Comparison of ENCODE assay signal across 15 mouse cellular contexts in genomic region chr11:61024996-61025395, GRCm38 (mm10). TPM values are rescaled to one million over a fixed set of nuclear protein-coding genes. Genes with fewer than 3 reads are reported as not detected.
A peak's percentile ranks its signal among the peaks of the same experiment; 100 is the strongest.
DNase-seq lines count a peak whose midpoint lies in the region; ATAC-seq and TF ChIP-seq lines count a peak whose summit lies in the region.
"Had no signal": no experiment of that assay in that cellular context is flagged by ENCODE, and none has a peak within 500 bp of the region (broad histone marks: within the 10 kb centered on the region; RNA-seq: fewer than 3 reads in every experiment).

No protein-coding gene starts in this region.

- DNase-seq in heart, embryonic 10.5 days (ENCODE audit: low spot score), result no peak
- no peak for DNase-seq in heart, postnatal 25 days (ENCODE audit: low spot score)
- peak; percentile 80 to 82 for DNase-seq in cerebellum, adult 18-20 months
- peak; percentile 80 for DNase-seq in midbrain, postnatal 0 days (ENCODE audit: low spot score)
- DNase-seq in layer of hippocampus, postnatal 25 days (ENCODE audit: extremely low spot score in 1 of 2, low spot score in 1 of 2), result no peak
- DNase-seq in T-cell, adult 2 months (ENCODE audit: low spot score), result no peak
- no peak for DNase-seq in thymus, postnatal 36 days
- DNase-seq: kidney, postnatal 14 days; liver, postnatal 0 days; right cerebral cortex, postnatal 4 days; thymus, adult 18-20 months had no signal

- intact Hi-C loops in heart, postnatal 25 days (cut with DNase I), result loop anchor here (5.0 kb wide), 1 partner anchor 38 kb away; no protein-coding TSS in a partner anchor

- 0 out of 2 replicates have a peak overlapping the region, but pooled peaks have one; percentile 15 for H3K9ac ChIP-seq in heart, embryonic 15.5 days
- H3K9ac ChIP-seq in midbrain, postnatal 0 days (replicated peaks; ENCODE audit: low read length, poor library complexity, severe bottlenecking), result no peak overlapping the region
- H3K9ac ChIP-seq: liver, postnatal 0 days had no signal

- TF ChIP-seq CTCF in midbrain, postnatal 0 days (IDR thresholded peaks at IDR 0.05), result no peak

- peaks cover 69% of the 10 kb centered on the region for H3K4me1 ChIP-seq in heart, embryonic 10.5 days
- peaks cover 72% of the 10 kb centered on the region for H3K4me1 ChIP-seq in heart, embryonic 15.5 days (replicated peaks)
- H3K4me1 ChIP-seq in midbrain, postnatal 0 days (ENCODE audit: insufficient read depth, low read length), result 0 out of 2 replicates have a peak, but pooled peaks cover 6% of the 10 kb centered on the region

- H3K4me2 ChIP-seq in heart, embryonic 15.5 days, result peak overlapping the region; percentile 44
- H3K4me2 ChIP-seq in midbrain, postnatal 0 days (ENCODE audit: low read depth, low read length, poor library complexity, severe bottlenecking), result no peak overlapping the region

- peak overlapping the region; percentile 57 for H3K27ac ChIP-seq in heart, embryonic 10.5 days
- H3K27ac ChIP-seq in heart, embryonic 15.5 days, result peak overlapping the region; percentile 93
- H3K27ac ChIP-seq in midbrain, postnatal 0 days (ENCODE audit: low read depth, low read length), result no peak overlapping the region

- H3K4me3 ChIP-seq in heart, embryonic 10.5 days, result no peak overlapping the region
- H3K4me3 ChIP-seq in heart, embryonic 15.5 days, result 0 out of 2 replicates have a peak overlapping the region, but pooled peaks have one; percentile 16
- H3K4me3 ChIP-seq in midbrain, postnatal 0 days (ENCODE audit: low read depth, low read length), result no peak overlapping the region

- no peaks in the 10 kb centered on the region for H3K9me3 ChIP-seq in heart, embryonic 10.5 days
- H3K9me3 ChIP-seq in heart, embryonic 15.5 days (replicated peaks), result no peaks in the 10 kb centered on the region
- H3K9me3 ChIP-seq in midbrain, postnatal 0 days (ENCODE audit: low read length), result no peaks in the 10 kb centered on the region

- H3K27me3 ChIP-seq in heart, embryonic 10.5 days (ENCODE audit: insufficient read depth, poor library complexity, severe bottlenecking), result peaks cover 78% of the 10 kb centered on the region
- peaks cover 55% of the 10 kb centered on the region for H3K27me3 ChIP-seq in heart, embryonic 15.5 days
- peaks cover 18% of the 10 kb centered on the region for H3K27me3 ChIP-seq in midbrain, postnatal 0 days (ENCODE audit: insufficient read depth, low read length)
- H3K27me3 ChIP-seq: CH12.LX had no signal

- ATAC-seq in heart, embryonic 15.5 days (replicated peaks; ENCODE audit: insufficient number of reproducible peaks, insufficient read depth, low FRiP score, low read depth), result peak; percentile 70
- ATAC-seq in midbrain, postnatal 0 days (ENCODE audit: low FRiP score), result 0 out of 2 replicates have a peak, but pooled peaks have one; percentile 39
- ATAC-seq: liver, postnatal 0 days had no signal

- no peaks in the 10 kb centered on the region for H3K36me3 ChIP-seq in heart, embryonic 10.5 days
- no peaks in the 10 kb centered on the region for H3K36me3 ChIP-seq in heart, embryonic 15.5 days
- H3K36me3 ChIP-seq in midbrain, postnatal 0 days (ENCODE audit: insufficient read depth, low read length), result no peaks in the 10 kb centered on the region

- WGBS in heart, embryonic 10.5 days, result 50% methylated on average over 6 of the region's 6 CpGs
- 44% methylated on average over 6 of the region's 6 CpGs for WGBS in heart, embryonic 15.5 days
- 33% methylated on average over 6 of the region's 6 CpGs for WGBS in midbrain, postnatal 0 days

RNA-seq across cellular contexts. Expression of gene Kcnj12, which starts 2.6 kb away (rescaled TPM):
- polyA plus RNA-seq in heart, embryonic 10.5 days (2016; fragmentation: Nextera tagmentation; extraction: Ambion mirVana), result 1.4 and 1.7 TPM in 2 replicates
- 10 to 100 TPM; 25.2 to 28.6 TPM for total RNA-seq in heart, postnatal 25 days (2021)
- polyA plus RNA-seq in heart, embryonic 15.5 days (2015; fragmentation: Nextera tagmentation; extraction: Ambion mirVana), result 5.5 TPM in 2 replicates
- total RNA-seq in midbrain, postnatal 0 days (2014; rRNA removed), result 20.5 and 23.6 TPM in 2 replicates
- 3.1 and 3.2 TPM in 2 replicates for polyA plus RNA-seq in midbrain, postnatal 0 days (2015; fragmentation: Nextera tagmentation; extraction: Ambion mirVana)
- 1 to 10 TPM; 6.4 to 7.0 TPM for total RNA-seq in layer of hippocampus, postnatal 25 days (2021)
- total RNA-seq: CH12.LX; granulocyte monocyte progenitor cell, adult 5-6 weeks; monocyte, adult 5-6 weeks had no signal
- polyA plus RNA-seq: liver, postnatal 0 days had no signal

Comparison
In these comparisons a context has a peak if more than half of its experiments do, and no peak if none do; other contexts are left out.
1. DNase-seq: peak in cerebellum, adult 18-20 months (2 of 2) and midbrain, postnatal 0 days (single experiment); none in heart, embryonic 10.5 days (single experiment), heart, postnatal 25 days (single experiment), layer of hippocampus, postnatal 25 days (0 of 2), T-cell, adult 2 months (single experiment) and thymus, postnatal 36 days (0 of 2).